Mouse (Mus musculus): ENCODE measurements around the gene Kcnj6. TPM values are rescaled to one million over a fixed set of nuclear protein-coding genes. Genes with fewer than 3 reads are reported as not detected.
"Not testable (repeated sequence)": the region's sequence is repeated elsewhere in the genome, so short reads cannot be mapped to it uniquely, and the experiment has no call there.

Gene Kcnj6
- polyA plus RNA-seq, 1 experiment from 2014 or later = not detected

DNA sequence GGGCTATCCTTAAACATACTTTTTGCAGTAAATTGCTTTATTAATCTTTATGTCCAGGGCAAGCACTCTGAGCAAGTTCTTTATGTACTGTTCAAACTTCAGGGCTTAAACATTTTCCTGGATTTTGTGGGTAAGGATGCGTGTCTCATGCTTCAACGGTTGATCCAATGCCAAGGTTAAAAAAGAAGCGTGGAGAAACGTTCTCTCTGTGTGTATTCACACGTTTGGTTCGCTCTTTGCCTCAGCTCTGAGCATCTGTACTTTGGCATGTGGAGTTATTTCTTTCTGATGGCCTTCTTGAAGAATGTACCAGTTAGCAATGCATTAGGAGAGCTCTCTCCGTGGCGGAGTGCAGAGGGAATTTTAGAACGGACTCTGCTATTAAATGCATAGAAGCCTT, 163.0 kb downstream of the Kcnj6 start:
- Histone ChIP-seq H3K9me3 (ENCODE audit: low read length) (no peaks in the 10 kb centered on the region), H3K9ac (replicated peaks; ENCODE audit: low read length) (no peak overlapping the region), H3K27ac (ENCODE audit: low read length) (no peak overlapping the region), H3K27me3 (ENCODE audit: insufficient read depth, low read length) (no peaks in the 10 kb centered on the region), H3K36me3 (ENCODE audit: insufficient read depth, low read length) (no peaks in the 10 kb centered on the region), H3K4me1 (ENCODE audit: insufficient read depth, low read length) (peaks cover 6% of the 10 kb centered on the region; the same call in 1 of the 2 replicates), H3K4me3 (ENCODE audit: low read length) (no peak overlapping the region), H3K4me2 (replicated peaks; ENCODE audit: low read depth, low read length) (no peak overlapping the region)
- ATAC-seq (ENCODE audit: low FRiP score, low TSS enrichment) = no peak
- WGBS = 74% methylated on average over 9 of the region's 9 CpGs

DNA sequence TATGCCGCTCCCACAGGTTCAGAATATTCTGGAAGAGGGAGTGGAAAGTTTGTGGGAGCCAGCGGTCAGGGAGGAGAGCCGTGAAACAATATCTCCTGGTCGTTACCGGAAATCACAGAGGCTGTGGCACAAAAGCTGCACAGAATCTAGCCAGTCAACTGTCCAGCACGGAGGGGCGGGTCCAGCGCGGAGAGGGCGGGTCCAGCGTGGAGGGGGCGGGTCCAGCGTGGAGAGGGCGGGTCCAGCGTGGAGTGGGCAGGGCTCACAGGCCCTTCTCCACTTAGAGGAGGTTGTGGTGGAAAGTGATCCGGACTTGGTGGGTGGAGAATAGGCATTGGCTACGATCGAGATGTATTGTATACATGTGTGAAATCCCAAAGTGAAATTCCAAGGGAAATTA, 169.3 kb downstream of the Kcnj6 start:
- Histone ChIP-seq H3K4me2 (replicated peaks; ENCODE audit: low read depth, low read length) (no peak overlapping the region), H3K9me3 (ENCODE audit: low read length) (no peaks in the 10 kb centered on the region), H3K36me3 (ENCODE audit: insufficient read depth, low read length) (no peaks in the 10 kb centered on the region), H3K4me3 (ENCODE audit: low read length) (no peak overlapping the region), H3K27ac (ENCODE audit: low read length) (no peak overlapping the region), H3K27me3 (ENCODE audit: insufficient read depth, low read length) (peaks cover 3% of the 10 kb centered on the region; the same call in 1 of the 2 replicates), H3K9ac (replicated peaks; ENCODE audit: low read length) (no peak overlapping the region), H3K4me1 (ENCODE audit: insufficient read depth, low read length) (no peaks in the 10 kb centered on the region)
- no peak for ATAC-seq (ENCODE audit: low FRiP score, low TSS enrichment)
- WGBS = 90% methylated on average over 18 of the region's 18 CpGs

DNA sequence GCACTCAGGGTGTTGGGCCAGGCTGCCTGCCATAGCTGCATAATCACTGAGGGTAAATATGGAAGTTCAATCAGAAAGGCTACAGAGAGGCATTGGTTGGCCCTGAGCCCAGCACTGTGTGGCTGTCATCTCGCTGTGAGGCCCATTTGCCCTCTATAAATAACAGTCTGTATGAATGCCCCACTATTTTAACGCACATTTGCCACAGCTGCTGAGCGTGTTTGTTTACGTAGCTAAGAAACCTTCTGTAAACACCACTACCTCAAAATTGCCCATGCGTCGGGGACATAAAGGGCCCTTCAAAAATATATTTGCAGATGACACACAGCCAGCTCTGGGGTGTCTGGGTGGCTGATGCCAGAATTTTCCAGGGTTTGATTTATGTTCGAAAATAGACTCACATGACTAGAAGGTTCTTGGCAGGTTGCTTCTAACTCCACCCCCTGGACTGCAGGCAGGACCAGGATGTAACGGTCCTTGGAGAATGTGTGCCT, 170.4 kb downstream of the Kcnj6 start:
- 59% methylated on average over 8 of the region's 8 CpGs for WGBS
- Histone ChIP-seq H3K4me1 (ENCODE audit: insufficient read depth, low read length) (no peaks in the 10 kb centered on the region), H3K9ac (replicated peaks; ENCODE audit: low read length) (no peak overlapping the region), H3K4me2 (replicated peaks; ENCODE audit: low read depth, low read length) (no peak overlapping the region), H3K27me3 (ENCODE audit: insufficient read depth, low read length) (peaks cover 3% of the 10 kb centered on the region; the same call in 1 of the 2 replicates), H3K27ac (ENCODE audit: low read length) (no peak overlapping the region), H3K9me3 (ENCODE audit: low read length) (no peaks in the 10 kb centered on the region), H3K4me3 (ENCODE audit: low read length) (no peak overlapping the region), H3K36me3 (ENCODE audit: insufficient read depth, low read length) (no peaks in the 10 kb centered on the region)
- no peak for ATAC-seq (ENCODE audit: low FRiP score, low TSS enrichment)

DNA sequence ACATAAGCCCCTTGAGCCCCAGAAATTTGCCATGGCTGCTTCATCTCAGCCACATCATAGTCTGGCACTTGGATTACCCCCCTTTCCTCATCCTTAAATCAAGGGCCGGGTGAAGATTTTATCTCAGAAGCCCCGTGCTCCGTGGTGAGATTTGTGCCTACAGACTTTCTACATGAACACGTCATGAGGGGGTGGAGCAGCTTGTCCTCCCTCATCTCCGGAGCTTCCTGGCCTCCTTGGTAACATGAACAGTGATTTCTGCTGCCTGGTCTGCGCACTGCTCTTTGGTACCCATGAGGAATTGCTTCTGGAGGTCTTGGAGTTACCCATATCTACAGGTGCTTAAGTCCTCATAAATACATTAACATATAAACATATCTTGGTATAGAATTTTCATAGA, 172.2 kb downstream of the Kcnj6 start:
- Histone ChIP-seq H3K9ac (replicated peaks; ENCODE audit: low read length) (no peak overlapping the region), H3K4me2 (replicated peaks; ENCODE audit: low read depth, low read length) (no peak overlapping the region), H3K27ac (ENCODE audit: low read length) (no peak overlapping the region), H3K4me3 (ENCODE audit: low read length) (no peak overlapping the region), H3K4me1 (ENCODE audit: insufficient read depth, low read length) (no peaks in the 10 kb centered on the region), H3K27me3 (ENCODE audit: insufficient read depth, low read length) (peaks cover 3% of the 10 kb centered on the region; the same call in 1 of the 2 replicates), H3K9me3 (ENCODE audit: low read length) (no peaks in the 10 kb centered on the region), H3K36me3 (ENCODE audit: insufficient read depth, low read length) (no peaks in the 10 kb centered on the region)
- no peak for ATAC-seq (ENCODE audit: low FRiP score, low TSS enrichment)
- WGBS = 81% methylated on average over 6 of the region's 6 CpGs

GRCm38 (mm10) chr16:94822611-94823010, 174.9 kb downstream of the Kcnj6 start:
- Histone ChIP-seq H3K27ac (ENCODE audit: low read length) (no peak overlapping the region), H3K4me2 (replicated peaks; ENCODE audit: low read depth, low read length) (no peak overlapping the region), H3K36me3 (ENCODE audit: insufficient read depth, low read length) (no peaks in the 10 kb centered on the region), H3K9ac (replicated peaks; ENCODE audit: low read length) (no peak overlapping the region), H3K4me1 (ENCODE audit: insufficient read depth, low read length) (no peaks in the 10 kb centered on the region), H3K27me3 (ENCODE audit: insufficient read depth, low read length) (peaks cover 3% of the 10 kb centered on the region; the same call in 1 of the 2 replicates), H3K4me3 (ENCODE audit: low read length) (no peak overlapping the region), H3K9me3 (ENCODE audit: low read length) (no peaks in the 10 kb centered on the region)
- WGBS = 69% methylated on average over 5 of the region's 5 CpGs
- no peak for ATAC-seq (ENCODE audit: low FRiP score, low TSS enrichment)

DNA sequence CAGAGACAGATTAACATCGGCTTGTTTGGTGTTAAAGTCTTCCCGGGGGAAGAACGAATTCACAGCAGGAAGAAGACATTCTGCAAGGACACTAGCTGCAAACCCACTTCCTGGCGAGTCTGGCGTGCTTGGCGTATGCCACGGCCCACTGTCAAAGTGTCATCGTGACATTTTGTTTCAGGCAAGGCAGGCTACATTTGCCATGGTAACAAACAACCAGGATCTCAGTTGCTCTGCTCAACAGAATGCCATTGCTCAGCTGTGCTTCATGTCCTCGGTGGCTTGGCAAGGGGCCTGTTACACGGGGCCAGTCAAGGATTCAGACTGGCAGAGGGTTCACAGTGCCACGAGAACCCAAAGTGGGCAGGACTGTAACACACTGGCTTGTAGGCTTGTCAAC, 175.9 kb downstream of the Kcnj6 start:
- no peak for ATAC-seq (ENCODE audit: low FRiP score, low TSS enrichment)
- H3K36me3 ChIP-seq (ENCODE audit: insufficient read depth, low read length) = no peaks in the 10 kb centered on the region
- H3K4me2 ChIP-seq (replicated peaks; ENCODE audit: low read depth, low read length) = no peak overlapping the region
- H3K9ac ChIP-seq (replicated peaks; ENCODE audit: low read length) = no peak overlapping the region
- WGBS = 88% methylated on average over 11 of the region's 11 CpGs
- H3K27ac ChIP-seq (ENCODE audit: low read length) = no peak overlapping the region
- H3K9me3 ChIP-seq (ENCODE audit: low read length) = no peaks in the 10 kb centered on the region
- no peak overlapping the region for H3K4me3 ChIP-seq (ENCODE audit: low read length)
- H3K4me1 ChIP-seq (ENCODE audit: insufficient read depth, low read length) = no peaks in the 10 kb centered on the region
- H3K27me3 ChIP-seq (ENCODE audit: insufficient read depth, low read length) = peaks cover 3% of the 10 kb centered on the region; the same call in 1 of the 2 replicates

DNA sequence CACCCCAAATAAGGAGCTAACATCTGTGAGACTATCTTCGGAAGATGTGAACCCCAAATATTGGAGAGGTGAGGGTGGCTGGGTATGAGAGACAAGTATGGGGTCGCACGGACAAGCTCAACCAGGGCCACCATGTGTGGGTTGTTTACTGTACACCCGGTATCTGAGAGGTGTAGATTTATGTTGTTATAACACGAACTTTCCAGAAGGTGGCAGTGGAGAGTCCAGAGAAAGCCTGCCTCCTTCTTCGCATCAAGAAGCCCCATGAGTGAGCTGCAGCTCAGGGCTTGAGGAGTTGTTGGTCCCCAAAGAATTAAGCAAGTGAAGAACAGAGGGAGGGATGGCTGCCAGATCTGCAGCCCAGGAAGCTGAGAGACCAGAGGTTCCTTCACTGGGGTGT, 181.1 kb downstream of the Kcnj6 start:
- Histone ChIP-seq H3K27me3 (ENCODE audit: insufficient read depth, low read length) (no peaks in the 10 kb centered on the region), H3K36me3 (ENCODE audit: insufficient read depth, low read length) (no peaks in the 10 kb centered on the region), H3K4me2 (replicated peaks; ENCODE audit: low read depth, low read length) (no peak overlapping the region), H3K4me1 (ENCODE audit: insufficient read depth, low read length) (no peaks in the 10 kb centered on the region), H3K27ac (ENCODE audit: low read length) (no peak overlapping the region), H3K4me3 (ENCODE audit: low read length) (no peak overlapping the region), H3K9ac (replicated peaks; ENCODE audit: low read length) (no peak overlapping the region), H3K9me3 (ENCODE audit: low read length) (peaks cover 19% of the 10 kb centered on the region)
- 25% methylated on average over 6 of the region's 6 CpGs for WGBS
- ATAC-seq (ENCODE audit: low FRiP score, low TSS enrichment) = 0 out of 2 replicates have a peak, but pooled peaks have one; percentile 42

DNA sequence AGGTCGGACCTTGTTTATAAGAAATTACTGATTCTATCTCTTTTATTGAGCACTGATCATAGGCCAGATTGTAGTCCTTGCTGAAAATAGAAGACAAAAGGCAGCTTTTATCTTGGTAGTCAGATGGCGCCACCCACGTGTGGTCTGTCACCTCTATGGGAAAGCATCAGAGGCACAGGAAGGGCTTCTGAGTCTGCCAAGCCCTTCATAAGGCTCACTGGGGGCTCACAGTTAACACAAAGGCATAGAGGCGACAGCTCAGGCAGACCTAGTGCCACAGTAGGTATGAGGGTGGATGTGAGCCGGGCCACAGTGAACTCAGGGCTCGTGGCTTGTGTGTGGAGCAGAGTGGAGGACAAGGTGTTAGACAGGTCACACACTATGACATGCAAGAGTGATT, 181.6 kb downstream of the Kcnj6 start:
- ATAC-seq (ENCODE audit: low FRiP score, low TSS enrichment) = no peak
- no peaks in the 10 kb centered on the region for H3K27me3 ChIP-seq (ENCODE audit: insufficient read depth, low read length)
- no peak overlapping the region for H3K4me3 ChIP-seq (ENCODE audit: low read length)
- H3K27ac ChIP-seq (ENCODE audit: low read length) = no peak overlapping the region
- H3K9me3 ChIP-seq (ENCODE audit: low read length) = peaks cover 19% of the 10 kb centered on the region
- no peak overlapping the region for H3K9ac ChIP-seq (replicated peaks; ENCODE audit: low read length)
- H3K4me2 ChIP-seq (replicated peaks; ENCODE audit: low read depth, low read length) = no peak overlapping the region
- H3K4me1 ChIP-seq (ENCODE audit: insufficient read depth, low read length) = no peaks in the 10 kb centered on the region
- WGBS = 82% methylated on average over 6 of the region's 6 CpGs
- no peaks in the 10 kb centered on the region for H3K36me3 ChIP-seq (ENCODE audit: insufficient read depth, low read length)

- H3K4me1 ChIP-seq (ENCODE audit: insufficient read depth, low read length); H3K4me3 ChIP-seq (ENCODE audit: low read length); H3K9ac ChIP-seq (replicated peaks; ENCODE audit: low read length); H3K27me3 ChIP-seq (ENCODE audit: insufficient read depth, low read length); H3K27ac ChIP-seq (ENCODE audit: low read length); H3K36me3 ChIP-seq (ENCODE audit: insufficient read depth, low read length); H3K4me2 ChIP-seq (replicated peaks; ENCODE audit: low read depth, low read length); ATAC-seq (ENCODE audit: low FRiP score, low TSS enrichment): not testable (repeated sequence)
- peaks cover 16% of the 10 kb centered on the region for H3K9me3 ChIP-seq (ENCODE audit: low read length)
- 5% methylated on average over 1 of the region's 1 CpGs for WGBS
Observed at GRCm38 (mm10) chr16:94809286-94809685, 188.2 kb downstream of the Kcnj6 start.

GRCm38 (mm10) chr16:94798241-94798640, 199.3 kb downstream of the Kcnj6 start:
- no peak overlapping the region for H3K4me2 ChIP-seq (replicated peaks; ENCODE audit: low read depth, low read length)
- H3K4me3 ChIP-seq (ENCODE audit: low read length) = no peak overlapping the region
- no peak overlapping the region for H3K9ac ChIP-seq (replicated peaks; ENCODE audit: low read length)
- no peak for ATAC-seq (ENCODE audit: low FRiP score, low TSS enrichment)
- no peaks in the 10 kb centered on the region for H3K36me3 ChIP-seq (ENCODE audit: insufficient read depth, low read length)
- no peak overlapping the region for H3K27ac ChIP-seq (ENCODE audit: low read length)
- WGBS = 86% methylated on average over 6 of the region's 12 CpGs
- H3K27me3 ChIP-seq (ENCODE audit: insufficient read depth, low read length) = no peaks in the 10 kb centered on the region
- no peaks in the 10 kb centered on the region for H3K9me3 ChIP-seq (ENCODE audit: low read length)
- no peaks in the 10 kb centered on the region for H3K4me1 ChIP-seq (ENCODE audit: insufficient read depth, low read length)
